Mouse (Mus musculus): ENCODE results near the gene Tmem245.

The Tmem245 gene

DNA sequence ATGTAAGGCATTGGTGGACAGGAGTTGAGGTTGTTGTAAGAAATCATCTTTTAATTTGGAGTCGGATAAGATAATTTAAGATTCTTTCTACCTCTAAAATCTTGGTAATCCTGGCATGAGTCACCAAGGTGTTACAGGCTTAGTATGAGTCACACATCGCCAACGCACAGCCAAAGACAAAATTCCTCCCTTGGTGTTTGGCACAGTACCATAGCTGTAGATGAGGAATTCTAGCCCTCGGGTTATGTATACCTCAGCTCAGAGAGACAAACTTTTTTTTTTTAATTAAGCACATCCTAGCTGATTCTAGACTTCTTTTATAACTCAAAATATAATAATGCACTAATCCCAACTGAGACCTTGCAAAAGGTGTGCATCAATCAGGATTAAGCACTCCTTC lies 83.2 kb downstream of the Tmem245 start:
- peak; percentile 44 for DNase-seq

GRCm38 (mm10) chr4:56861551-56861950 lies 85.7 kb downstream of the Tmem245 start:
- DNase-seq = no peak

DNA sequence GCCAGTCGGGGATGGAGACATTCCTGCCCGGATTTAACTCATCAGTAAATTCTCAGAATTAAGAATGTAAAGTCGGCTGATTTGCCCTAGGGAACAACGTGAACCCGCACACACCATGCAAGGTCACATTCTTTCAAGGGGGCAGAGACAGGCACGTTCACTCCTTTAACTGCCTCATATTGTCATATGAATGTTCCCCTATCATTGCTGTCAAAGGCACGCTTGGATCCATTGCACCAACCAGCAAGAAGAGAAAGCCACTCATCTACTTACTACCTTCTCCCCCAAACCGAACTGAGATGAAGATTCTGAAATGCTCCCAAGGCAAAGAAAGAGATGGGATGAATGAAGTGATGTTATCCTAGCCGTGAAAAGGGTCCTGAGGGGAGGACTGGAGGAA lies 88.5 kb downstream of the Tmem245 start:
- DNase-seq = no peak

GRCm38 (mm10) chr4:56856371-56856949 lies 90.8 kb downstream of the Tmem245 start:
- DNase-seq = no peak

GRCm38 (mm10) chr4:56855935-56856334 lies 91.3 kb downstream of the Tmem245 start:
- no peak for DNase-seq

DNA sequence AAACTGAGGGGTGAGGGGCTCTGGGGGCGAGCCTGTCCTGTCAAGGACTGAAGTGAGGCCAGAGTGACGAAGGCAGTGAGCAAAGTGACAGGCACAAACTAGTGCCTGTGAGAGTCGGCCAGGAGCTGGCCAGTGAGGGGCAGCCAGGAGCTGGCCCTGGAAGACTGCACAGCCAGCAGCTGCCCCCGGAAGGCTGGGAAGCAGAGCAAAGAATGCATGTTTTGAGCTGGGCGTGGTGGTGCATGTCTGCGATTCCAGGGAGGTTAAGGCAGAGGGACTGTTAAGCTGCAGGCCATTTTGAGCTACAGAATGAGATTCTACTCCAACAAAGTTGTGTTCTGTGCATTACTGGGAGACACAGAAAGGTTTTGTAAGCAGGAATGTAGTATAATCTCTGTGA lies 96.5 kb downstream of the Tmem245 start:
- DNase-seq = no peak

GRCm38 (mm10) chr4:56848044-56848443 lies 99.2 kb downstream of the Tmem245 start:
- DNase-seq = no peak

DNA sequence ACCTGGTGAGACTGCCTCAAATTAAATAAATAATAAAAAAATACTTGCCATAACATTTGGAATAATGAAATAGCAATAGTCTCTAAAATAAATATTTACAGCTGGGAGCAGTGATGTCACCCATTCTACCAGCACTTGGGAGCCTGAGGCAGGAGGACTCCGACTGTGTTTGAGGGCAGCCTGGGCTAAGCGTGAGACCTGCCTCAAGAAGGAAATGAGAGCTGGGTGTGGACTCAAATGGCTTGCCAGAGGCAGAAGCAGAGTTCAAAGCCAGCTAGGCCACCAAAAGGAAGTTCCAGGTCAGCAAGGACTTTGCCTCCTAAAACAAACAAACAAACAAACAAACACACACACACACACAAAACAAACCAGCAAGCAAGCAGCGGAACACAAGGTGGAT lies 99.8 kb downstream of the Tmem245 start:
- DNase-seq = no peak

GRCm38 (mm10) chr4:56845896-56846533 lies 101.2 kb downstream of the Tmem245 start:
- DNase-seq = no peak

DNA sequence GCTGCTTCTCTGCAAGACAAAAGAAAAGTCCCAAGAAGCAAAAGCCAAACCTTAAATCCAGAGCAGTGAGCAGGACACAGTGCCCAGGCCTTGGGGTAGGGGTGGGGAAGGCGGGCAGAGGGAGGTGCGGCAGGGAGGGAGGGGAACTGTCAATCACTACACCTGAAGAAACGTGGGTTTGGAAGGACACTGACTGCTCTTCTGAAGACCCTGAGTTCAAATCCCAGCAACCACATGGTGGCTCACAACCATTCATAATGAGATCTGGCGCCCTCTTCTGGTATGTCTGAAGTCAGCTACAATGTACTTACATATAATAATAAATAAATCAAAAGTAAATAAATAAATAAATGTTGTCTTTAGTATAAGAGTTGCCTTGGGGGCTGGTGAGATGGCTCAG lies 102.3 kb downstream of the Tmem245 start:
- DNase-seq = no peak

- DNase-seq = no peak
Observed at GRCm38 (mm10) chr4:56843963-56844362, 103.3 kb downstream of the Tmem245 start.

- no peak for DNase-seq
Observed at GRCm38 (mm10) chr4:56842501-56842900, 104.7 kb downstream of the Tmem245 start.

- peak; percentile 12 for DNase-seq
Observed at GRCm38 (mm10) chr4:56840297-56840696, 106.9 kb downstream of the Tmem245 start.

GRCm38 (mm10) chr4:56837661-56838060 lies 109.6 kb downstream of the Tmem245 start:
- DNase-seq = no peak

DNA sequence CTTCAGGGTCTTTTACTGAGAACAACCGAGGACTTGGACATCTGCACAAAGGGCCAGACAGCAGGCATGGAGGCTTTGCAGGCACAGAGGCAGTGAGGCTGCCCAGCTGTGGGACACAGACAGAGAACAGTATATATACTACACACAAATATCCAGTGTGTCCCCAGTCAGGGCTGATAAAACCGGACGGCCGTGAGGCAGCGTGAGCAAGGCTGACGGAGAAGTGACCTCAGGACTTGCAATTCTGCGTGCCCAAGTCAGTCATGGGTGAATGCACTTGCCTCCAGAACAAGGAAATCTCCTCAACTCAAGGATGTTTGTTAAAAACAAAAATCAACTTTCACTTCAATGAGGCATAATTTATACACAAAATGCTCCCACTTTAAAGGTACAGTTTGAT lies 115.2 kb downstream of the Tmem245 start:
- DNase-seq = no peak

DNA sequence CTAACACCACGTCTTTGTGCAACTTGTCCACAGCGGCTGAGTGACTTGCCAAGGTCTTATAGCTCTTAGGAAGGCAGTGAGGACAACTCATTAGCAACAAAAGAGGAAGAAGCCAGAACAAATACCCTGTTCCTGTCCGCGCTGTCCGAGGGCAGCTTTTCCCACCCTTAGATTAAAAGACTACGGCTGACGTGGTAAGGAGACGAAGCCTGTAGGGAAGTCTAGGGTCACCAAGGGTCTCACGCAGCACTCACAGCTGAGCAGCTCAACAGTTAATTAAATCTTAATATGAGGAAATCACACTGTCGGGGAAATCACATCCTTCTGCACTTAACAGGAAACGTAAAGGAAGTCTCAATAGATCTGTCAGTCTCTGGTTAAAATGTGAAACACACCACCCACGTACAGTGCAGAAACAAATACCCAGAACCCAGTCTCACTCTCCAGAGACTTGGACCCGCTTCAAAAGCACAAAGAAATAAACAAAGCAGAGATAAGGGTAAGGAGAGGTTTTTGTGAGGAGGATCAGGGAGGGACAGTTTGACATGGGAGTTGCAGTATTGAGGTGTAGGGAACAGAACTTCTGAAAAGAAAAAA lies 116.1 kb downstream of the Tmem245 start:
- DNase-seq = peak; percentile 25

- peak; percentile 10 for DNase-seq
Observed at GRCm38 (mm10) chr4:56829511-56829921, 117.7 kb downstream of the Tmem245 start.

DNA sequence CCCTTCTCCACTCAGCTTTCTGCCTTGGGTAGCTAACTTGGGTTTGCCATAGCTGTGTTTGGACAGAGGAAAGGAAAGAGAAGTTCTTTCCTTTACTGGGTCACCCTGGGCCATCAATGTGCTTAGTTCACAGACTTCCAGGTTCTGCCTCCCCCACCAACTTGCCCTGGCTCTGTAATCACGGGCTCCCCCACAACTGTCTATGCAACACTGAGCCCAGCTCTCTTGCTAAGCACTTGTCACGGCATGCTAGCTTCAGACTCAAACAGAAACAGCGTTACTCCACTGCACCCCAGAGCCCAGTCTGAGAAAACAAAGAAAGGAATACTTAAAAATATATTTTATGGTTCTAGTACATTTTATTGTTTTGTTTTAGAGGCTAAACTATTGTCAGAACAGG lies 118.3 kb downstream of the Tmem245 start:
- DNase-seq = no peak

DNA sequence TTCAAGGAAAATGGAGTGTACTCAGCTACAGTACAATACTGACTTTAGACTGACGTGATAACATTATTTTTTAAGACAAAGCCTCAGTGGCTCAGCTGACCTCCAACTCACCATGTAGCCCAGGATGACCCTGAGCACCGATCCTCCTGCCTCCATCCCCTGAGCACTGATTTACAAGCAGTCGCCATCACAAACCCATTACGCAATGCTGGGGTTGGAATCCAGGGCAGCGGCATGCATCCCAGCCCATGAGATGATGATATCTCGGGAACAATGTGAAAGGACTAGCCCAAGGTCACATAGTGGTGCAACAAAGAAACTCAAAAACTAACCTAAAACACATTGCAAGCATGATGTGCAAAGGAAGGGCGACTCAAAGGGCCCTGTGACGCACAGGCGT lies 123.0 kb downstream of the Tmem245 start:
- no peak for DNase-seq

DNA sequence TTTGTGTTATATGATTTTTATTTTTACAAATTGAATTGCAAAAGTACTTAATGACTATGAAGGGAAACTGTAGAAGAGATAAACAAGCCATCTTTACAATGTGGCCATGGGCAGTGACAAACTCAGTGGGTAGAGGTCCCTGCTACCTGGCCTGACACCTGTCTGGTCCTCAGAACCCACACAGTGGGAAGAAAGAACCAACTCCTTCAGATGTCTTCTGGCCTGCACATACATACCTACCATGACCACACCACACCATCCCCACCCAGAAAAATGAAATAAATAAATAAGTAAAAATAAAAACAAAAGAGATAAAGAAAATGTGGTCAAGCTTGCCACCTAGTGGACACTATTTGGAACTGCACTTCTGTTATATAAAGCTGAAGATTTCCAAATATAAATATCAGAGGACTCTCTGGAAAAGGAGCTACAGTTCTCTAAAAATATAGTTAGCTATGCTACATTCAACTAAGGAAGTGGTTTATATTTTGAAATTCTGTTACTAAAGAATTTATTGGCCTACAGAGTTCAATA lies 127.2 kb downstream of the Tmem245 start:
- peak; percentile 41 for DNase-seq
